Mouse (Mus musculus) liver, embryonic 14.5 days (tissue): ENCODE results near the gene Daxx. TPM values are rescaled to one million over a fixed set of nuclear protein-coding genes. Genes with fewer than 3 reads are reported as not detected.

Source experiments
- ATAC-seq: fragments of 200-750 bp; cut with Nextera tagmentation; 2 replicates; pipeline ENCODE4 v1.8.0; 2017; ENCODE audit warnings: moderate number of reproducible peaks, mild to moderate bottlenecking, moderate library complexity; ENCODE audit not compliant: insufficient read depth
- DNase-seq, 3 experiments: peaks; one replicate each; pipeline ENCODE4 v3.0.0-alpha.2; 2012 to 2013; ENCODE audit warnings: low read depth in 3 of 3, low spot score in 3 of 3
- H3K27ac ChIP-seq: fragments of 300-500 bp; sonication (generic); 2 replicates; pipeline ENCODE4 v1.5.1; 2014; ENCODE audit warnings: moderate library complexity, mild to moderate bottlenecking, control low read depth, inconsistent platforms
- H3K27me3 ChIP-seq: fragments of 300-500 bp; sonication (generic); 2 replicates; pipeline ENCODE4 v1.6.1; 2014; ENCODE audit warnings: mild to moderate bottlenecking, low read length, moderate library complexity; ENCODE audit not compliant: control insufficient read depth, insufficient read depth
- H3K36me3 ChIP-seq: fragments of 300-500 bp; sonication (generic); replicated peaks from 2 replicates; pipeline ENCODE4 v1.6.1; 2014; ENCODE audit warnings: low read depth; ENCODE audit not compliant: control insufficient read depth, insufficient read depth
- H3K4me1 ChIP-seq, 2 experiments: fragments of 200-500 bp in 1 of 2; fragments of 300-500 bp in 1 of 2; sonication (generic) in 1 of 2; replicated peaks; 2 replicates each; pipeline ENCODE4 v1.6.1; 2012 to 2014; ENCODE audit warnings: antibody characterized with exemption in 1 of 2, inconsistent platforms in 1 of 2, low read length in 1 of 2; ENCODE audit not compliant: control insufficient read depth in 2 of 2, insufficient read depth in 2 of 2
- H3K4me2 ChIP-seq: fragments of 300-500 bp; sonication (generic); 2 replicates; pipeline ENCODE4 v1.6.1; 2014; ENCODE audit warnings: low read depth, mild to moderate bottlenecking, control low read depth, moderate library complexity
- H3K4me3 ChIP-seq, 2 experiments: fragments of 200-500 bp in 1 of 2; fragments of 300-500 bp in 1 of 2; sonication (generic) in 1 of 2; 2 replicates each; pipeline ENCODE4 v1.5.1; 2012 to 2014; ENCODE audit warnings: low read depth in 2 of 2, low read length in 2 of 2, mild to moderate bottlenecking in 2 of 2, control low read depth in 1 of 2, inconsistent platforms in 1 of 2, moderate library complexity in 1 of 2; ENCODE audit not compliant: insufficient read depth in 1 of 2
- H3K9ac ChIP-seq: fragments of 300-500 bp; sonication (generic); replicated peaks from 2 replicates; pipeline ENCODE4 v1.6.1; 2014; ENCODE audit warnings: mild to moderate bottlenecking, control low read depth, moderate library complexity
- H3K9me3 ChIP-seq: fragments of 300-500 bp; sonication (generic); 2 replicates; pipeline ENCODE4 v1.6.1; 2016; ENCODE audit warnings: low read length, mixed read lengths; ENCODE audit not compliant: control insufficient read depth
- CTCF ChIP-seq: IDR thresholded peaks from 2 replicates; pipeline ENCODE4 v1.5.1; 2016; ENCODE audit warnings: antibody characterized with exemption, low read depth, control low read depth
- EP300 ChIP-seq: IDR thresholded peaks from 2 replicates; pipeline ENCODE4 v1.6.1; 2016; ENCODE audit warnings: antibody characterized with exemption, low read depth
- WGBS: fragments of 180-500 bp; shearing (Covaris S2); extraction: QIAGEN DNeasy Blood & Tissue Kit; methylation state at CpG from one replicate; pipeline ENCODE4 v1.1.7; 2014; ENCODE audit not compliant: insufficient replicate concordance; 5-methylcytosine and 5-hydroxymethylcytosine counted together
- microRNA-seq: library from miRNA; unstranded; fragments of <30 nt; microRNA quantifications from one replicate; pipeline ENCODE4, GENCODE M21; 2016
- polyA plus RNA-seq, 2 experiments: library from polyadenylated mRNA; depleted of rRNA in 1 of 2; stranded (reverse) in 1 of 2; unstranded in 1 of 2; fragments of >200 nt; fragmentation: Nextera tagmentation in 1 of 2; extraction: Ambion mirVana in 1 of 2; gene quantifications; 2 replicates each; pipeline versions ENCODE4 v1.2.1 to v1.2.3; 2012 to 2014

Daxx gene
- polyA plus RNA-seq, 2 experiments: 14.7 to 15.3 TPM

GRCm38 (mm10) chr17:33962876-33963275, 53.7 kb downstream of the Daxx start:
- 83% methylated on average over 7 of the region's 7 CpGs for WGBS
- no peak overlapping the region for H3K27ac ChIP-seq

More at GRCm38 (mm10) chr17:33962876-33963275, 53.7 kb downstream of the Daxx start:
- no peak for TF ChIP-seq EP300
- no peak for TF ChIP-seq CTCF
- no peak overlapping the region for H3K4me2 ChIP-seq
- ATAC-seq (no peak), DNase-seq (no peak)
- H3K4me1 ChIP-seq: no peaks in the 10 kb centered on the region
- no peaks in the 10 kb centered on the region for H3K9me3 ChIP-seq
- no peak overlapping the region for H3K4me3 ChIP-seq
- H3K27me3 ChIP-seq: no peaks in the 10 kb centered on the region
- no peak overlapping the region for H3K9ac ChIP-seq
- H3K36me3 ChIP-seq: no peaks in the 10 kb centered on the region; the same call in 1 of the 2 replicates

Small RNAs within 50 kb of the gene (microRNA-seq; reads per million reads assigned to microRNA genes)
- gene Gm27740: not detected

Other genes starting within 250 kb of the Daxx start
- gene Hnrnpm, start 222.6 kb upstream of the Daxx start, polyA plus RNA-seq (2012; rRNA removed): 101 and 136 TPM in 2 replicates
- 143 and 164 TPM in 2 replicates for gene Hnrnpm, start 222.6 kb upstream of the Daxx start, polyA plus RNA-seq (2014; fragmentation: Nextera tagmentation; extraction: Ambion mirVana)
- 162 and 167 TPM in 2 replicates for gene March2, start 190.7 kb upstream of the Daxx start, polyA plus RNA-seq (2012; rRNA removed)
- gene March2, start 190.7 kb upstream of the Daxx start, polyA plus RNA-seq (2014; fragmentation: Nextera tagmentation; extraction: Ambion mirVana): 235 and 236 TPM in 2 replicates
- 91.1 and 101 TPM in 2 replicates for gene Rab11b, start 148.9 kb upstream of the Daxx start, polyA plus RNA-seq (2012; rRNA removed)
- 62.6 and 74.3 TPM in 2 replicates for gene Rab11b, start 148.9 kb upstream of the Daxx start, polyA plus RNA-seq (2014; fragmentation: Nextera tagmentation; extraction: Ambion mirVana)
- 6.1 and 6.3 TPM in 2 replicates for gene Angptl4, start 127.6 kb upstream of the Daxx start, polyA plus RNA-seq (2012; rRNA removed)
- gene Angptl4, start 127.6 kb upstream of the Daxx start, polyA plus RNA-seq (2014; fragmentation: Nextera tagmentation; extraction: Ambion mirVana): 12.8 and 15.2 TPM in 2 replicates
- 7.1 and 7.6 TPM in 2 replicates for gene Kank3, start 98.9 kb upstream of the Daxx start, polyA plus RNA-seq (2012; rRNA removed)
- 7.3 and 7.7 TPM in 2 replicates for gene Kank3, start 98.9 kb upstream of the Daxx start, polyA plus RNA-seq (2014; fragmentation: Nextera tagmentation; extraction: Ambion mirVana)
- gene Rps28, start 84.9 kb upstream of the Daxx start, polyA plus RNA-seq (2012; rRNA removed): 593 and 901 TPM in 2 replicates
- 693 and 702 TPM in 2 replicates for gene Rps28, start 84.9 kb upstream of the Daxx start, polyA plus RNA-seq (2014; fragmentation: Nextera tagmentation; extraction: Ambion mirVana)
- 146 and 149 TPM in 2 replicates for gene Ndufa7, start 84.8 kb upstream of the Daxx start, polyA plus RNA-seq (2012; rRNA removed)
- 271 and 282 TPM in 2 replicates for gene Ndufa7, start 84.8 kb upstream of the Daxx start, polyA plus RNA-seq (2014; fragmentation: Nextera tagmentation; extraction: Ambion mirVana)
- 5.2 and 6.7 TPM in 2 replicates for gene Cd320, start 66.3 kb upstream of the Daxx start, polyA plus RNA-seq (2012; rRNA removed)
- 16.1 and 16.9 TPM in 2 replicates for gene Cd320, start 66.3 kb upstream of the Daxx start, polyA plus RNA-seq (2014; fragmentation: Nextera tagmentation; extraction: Ambion mirVana)
- not detected in 2 replicates for gene Gm7029, start 35.6 kb upstream of the Daxx start, polyA plus RNA-seq (2012; rRNA removed)
- not detected in 2 replicates for gene Gm7029, start 35.6 kb upstream of the Daxx start, polyA plus RNA-seq (2014; fragmentation: Nextera tagmentation; extraction: Ambion mirVana)
- 37.2 and 40.8 TPM in 2 replicates for gene Kifc1, start 18.8 kb upstream of the Daxx start, polyA plus RNA-seq (2012; rRNA removed)
- gene Kifc1, start 18.8 kb upstream of the Daxx start, polyA plus RNA-seq (2014; fragmentation: Nextera tagmentation; extraction: Ambion mirVana): 7.2 and 7.9 TPM in 2 replicates
- 0.36 and 0.44 TPM in 2 replicates for gene Platr17, start 4.3 kb upstream of the Daxx start, polyA plus RNA-seq (2012; rRNA removed)
- gene Platr17, start 4.3 kb upstream of the Daxx start, polyA plus RNA-seq (2014; fragmentation: Nextera tagmentation; extraction: Ambion mirVana): 0.20 and 0.29 TPM in 2 replicates
- 10.4 and 10.6 TPM in 2 replicates for gene Tapbp, start 6.5 kb downstream of the Daxx start, polyA plus RNA-seq (2012; rRNA removed)
- 24.0 and 28.7 TPM in 2 replicates for gene Tapbp, start 6.5 kb downstream of the Daxx start, polyA plus RNA-seq (2014; fragmentation: Nextera tagmentation; extraction: Ambion mirVana)
- gene Zbtb22, start 6.5 kb downstream of the Daxx start, polyA plus RNA-seq (2012; rRNA removed): 10.6 and 12.1 TPM in 2 replicates
- 4.7 and 4.8 TPM in 2 replicates for gene Zbtb22, start 6.5 kb downstream of the Daxx start, polyA plus RNA-seq (2014; fragmentation: Nextera tagmentation; extraction: Ambion mirVana)
- 17.0 and 19.6 TPM in 2 replicates for gene Rgl2, start 20.1 kb downstream of the Daxx start, polyA plus RNA-seq (2012; rRNA removed)
- 4.9 and 5.9 TPM in 2 replicates for gene Rgl2, start 20.1 kb downstream of the Daxx start, polyA plus RNA-seq (2014; fragmentation: Nextera tagmentation; extraction: Ambion mirVana)
- 36.8 and 62.4 TPM in 2 replicates for gene Pfdn6, start 30.9 kb downstream of the Daxx start, polyA plus RNA-seq (2012; rRNA removed)
- gene Pfdn6, start 30.9 kb downstream of the Daxx start, polyA plus RNA-seq (2014; fragmentation: Nextera tagmentation; extraction: Ambion mirVana): 103 TPM in 2 replicates
- gene Wdr46, start 31.2 kb downstream of the Daxx start, polyA plus RNA-seq (2012; rRNA removed): 17.3 and 18.9 TPM in 2 replicates
- 8.0 and 11.6 TPM in 2 replicates for gene Wdr46, start 31.2 kb downstream of the Daxx start, polyA plus RNA-seq (2014; fragmentation: Nextera tagmentation; extraction: Ambion mirVana)
- 1.1 and 1.3 TPM in 2 replicates for gene B3galt4, start 42.1 kb downstream of the Daxx start, polyA plus RNA-seq (2012; rRNA removed)
- 1.1 and 1.8 TPM in 2 replicates for gene B3galt4, start 42.1 kb downstream of the Daxx start, polyA plus RNA-seq (2014; fragmentation: Nextera tagmentation; extraction: Ambion mirVana)
- 17.4 and 18.7 TPM in 2 replicates for gene Vps52, start 46.4 kb downstream of the Daxx start, polyA plus RNA-seq (2012; rRNA removed)
- gene Vps52, start 46.4 kb downstream of the Daxx start, polyA plus RNA-seq (2014; fragmentation: Nextera tagmentation; extraction: Ambion mirVana): 15.2 and 18.4 TPM in 2 replicates
- 829 and 1,098 TPM in 2 replicates for gene Rps18, start 46.6 kb downstream of the Daxx start, polyA plus RNA-seq (2012; rRNA removed)
- 1,411 and 1,430 TPM in 2 replicates for gene Rps18, start 46.6 kb downstream of the Daxx start, polyA plus RNA-seq (2014; fragmentation: Nextera tagmentation; extraction: Ambion mirVana)
- gene H2-K1, start 90.9 kb downstream of the Daxx start, polyA plus RNA-seq (2012; rRNA removed): 124 and 137 TPM in 2 replicates
- gene H2-K1, start 90.9 kb downstream of the Daxx start, polyA plus RNA-seq (2014; fragmentation: Nextera tagmentation; extraction: Ambion mirVana): 107 and 108 TPM in 2 replicates
- 7.6 and 9.7 TPM in 2 replicates for gene Ring1, start 115.3 kb downstream of the Daxx start, polyA plus RNA-seq (2012; rRNA removed)
- gene Ring1, start 115.3 kb downstream of the Daxx start, polyA plus RNA-seq (2014; fragmentation: Nextera tagmentation; extraction: Ambion mirVana): 1.2 and 1.7 TPM in 2 replicates
- 30.6 and 32.8 TPM in 2 replicates for gene H2-Ke6, start 118.6 kb downstream of the Daxx start, polyA plus RNA-seq (2012; rRNA removed)
- 22.3 and 24.9 TPM in 2 replicates for gene H2-Ke6, start 118.6 kb downstream of the Daxx start, polyA plus RNA-seq (2014; fragmentation: Nextera tagmentation; extraction: Ambion mirVana)
- gene Slc39a7, start 122.3 kb downstream of the Daxx start, polyA plus RNA-seq (2012; rRNA removed): 27.0 and 28.1 TPM in 2 replicates
- gene Slc39a7, start 122.3 kb downstream of the Daxx start, polyA plus RNA-seq (2014; fragmentation: Nextera tagmentation; extraction: Ambion mirVana): 25.1 and 26.5 TPM in 2 replicates
- gene Rxrb, start 122.4 kb downstream of the Daxx start, polyA plus RNA-seq (2012; rRNA removed): 15.2 and 16.5 TPM in 2 replicates
- 6.0 and 7.2 TPM in 2 replicates for gene Rxrb, start 122.4 kb downstream of the Daxx start, polyA plus RNA-seq (2014; fragmentation: Nextera tagmentation; extraction: Ambion mirVana)
- gene Col11a2, start 130.0 kb downstream of the Daxx start, polyA plus RNA-seq (2012; rRNA removed): 0.22 and 0.55 TPM in 2 replicates
- gene Col11a2, start 130.0 kb downstream of the Daxx start, polyA plus RNA-seq (2014; fragmentation: Nextera tagmentation; extraction: Ambion mirVana): 0.06 and 0.20 TPM in 2 replicates
- gene H2-Oa, start 182.9 kb downstream of the Daxx start, polyA plus RNA-seq (2012; rRNA removed): 0.45 and 0.51 TPM in 2 replicates
- gene H2-Oa, start 182.9 kb downstream of the Daxx start, polyA plus RNA-seq (2014; fragmentation: Nextera tagmentation; extraction: Ambion mirVana): 0.29 and 0.51 TPM in 2 replicates
- 2.5 and 3.1 TPM in 2 replicates for gene H2-DMa, start 210.1 kb downstream of the Daxx start, polyA plus RNA-seq (2012; rRNA removed)
- gene H2-DMa, start 210.1 kb downstream of the Daxx start, polyA plus RNA-seq (2014; fragmentation: Nextera tagmentation; extraction: Ambion mirVana): 4.4 and 5.5 TPM in 2 replicates
- 46.8 and 48.7 TPM in 2 replicates for gene Brd2, start 213.2 kb downstream of the Daxx start, polyA plus RNA-seq (2012; rRNA removed)
- 28.8 and 37.5 TPM in 2 replicates for gene Brd2, start 213.2 kb downstream of the Daxx start, polyA plus RNA-seq (2014; fragmentation: Nextera tagmentation; extraction: Ambion mirVana)
- 0.40 and 0.58 TPM in 2 replicates for gene H2-DMb2, start 233.9 kb downstream of the Daxx start, polyA plus RNA-seq (2012; rRNA removed)
- 0.13 and 0.33 TPM in 2 replicates for gene H2-DMb2, start 233.9 kb downstream of the Daxx start, polyA plus RNA-seq (2014; fragmentation: Nextera tagmentation; extraction: Ambion mirVana)
- gene H2-DMb1, start 243.7 kb downstream of the Daxx start, polyA plus RNA-seq (2012; rRNA removed): 1.2 TPM in 2 replicates
- 0.79 and 0.86 TPM in 2 replicates for gene H2-DMb1, start 243.7 kb downstream of the Daxx start, polyA plus RNA-seq (2014; fragmentation: Nextera tagmentation; extraction: Ambion mirVana)